Mouse (Mus musculus): ENCODE results near the gene Arhgef39.

Gene Arhgef39

GRCm38 (mm10) chr4:43477857-43478533 lies 21.5 kb downstream of the Arhgef39 start:
- DNase-seq = peak; percentile 92

GRCm38 (mm10) chr4:43476604-43477003 lies 22.9 kb downstream of the Arhgef39 start:
- no peak for DNase-seq

- no peak for DNase-seq
Observed at GRCm38 (mm10) chr4:43473636-43474035, 25.9 kb downstream of the Arhgef39 start.

- no peak for DNase-seq
Observed at GRCm38 (mm10) chr4:43470301-43470700, 29.2 kb downstream of the Arhgef39 start.

- no peak for DNase-seq
Observed at GRCm38 (mm10) chr4:43466872-43467271, 32.6 kb downstream of the Arhgef39 start.

GRCm38 (mm10) chr4:43465935-43466334 lies 33.6 kb downstream of the Arhgef39 start:
- no peak for DNase-seq

GRCm38 (mm10) chr4:43463102-43463501 lies 36.4 kb downstream of the Arhgef39 start:
- DNase-seq = no peak

- DNase-seq = no peak
Observed at GRCm38 (mm10) chr4:43457124-43457523, 42.4 kb downstream of the Arhgef39 start.

GRCm38 (mm10) chr4:43456470-43456869 lies 43.0 kb downstream of the Arhgef39 start:
- no peak for DNase-seq

GRCm38 (mm10) chr4:43454041-43454836 lies 45.3 kb downstream of the Arhgef39 start, which contains the start of gene Cd72:
Gene Cd72, minus strand, starts transcription at chr4:43454628.
- no peak for DNase-seq

- DNase-seq = no peak
Observed at GRCm38 (mm10) chr4:43453413-43453812, 46.1 kb downstream of the Arhgef39 start.

GRCm38 (mm10) chr4:43452315-43452714 lies 47.2 kb downstream of the Arhgef39 start:
- DNase-seq = no peak

- DNase-seq = no peak
Observed at GRCm38 (mm10) chr4:43448554-43448953, 50.9 kb downstream of the Arhgef39 start.

GRCm38 (mm10) chr4:43447251-43447650 lies 52.2 kb downstream of the Arhgef39 start:
- no peak for DNase-seq

All from cerebellum, adult 9-10 months (tissue).